Mouse (Mus musculus): ENCODE results near the gene Ski. TPM values are rescaled to one million over a fixed set of nuclear protein-coding genes. Genes with fewer than 3 reads are reported as not detected.
A peak's percentile ranks its signal among the peaks of the same experiment; 100 is the strongest.

The Ski gene
- polyA plus RNA-seq, 1 experiment from 2014 or later, result 44.6 TPM

- peak overlapping the region; percentile 76 for H3K27ac ChIP-seq
Observed at GRCm38 (mm10) chr4:155121915-155122443, 100.4 kb downstream of the Ski start.

GRCm38 (mm10) chr4:155121222-155121621 is 101.2 kb downstream of the Ski start:
- Histone ChIP-seq H3K4me3 (ENCODE audit: inconsistent target) (no peak overlapping the region), H3K36me3 (ENCODE audit: inconsistent target) (no peaks in the 10 kb centered on the region), H3K79me2 (ENCODE audit: inconsistent target) (no peaks in the 10 kb centered on the region), H3K27ac (peak overlapping the region; percentile 76)
- WGBS (ENCODE audit: missing documents), result 83% methylated on average over 6 of the region's 6 CpGs

More at GRCm38 (mm10) chr4:155121915-155122443, 100.4 kb downstream of the Ski start:
- Histone ChIP-seq H3K4me3 (ENCODE audit: inconsistent target) (no peak overlapping the region), H3K36me3 (ENCODE audit: inconsistent target) (no peaks in the 10 kb centered on the region), H3K79me2 (ENCODE audit: inconsistent target) (no peaks in the 10 kb centered on the region)
- 87% methylated on average over 6 of the region's 6 CpGs for WGBS (ENCODE audit: missing documents)

- peak overlapping the region; percentile 76 for H3K27ac ChIP-seq
- H3K36me3 ChIP-seq (ENCODE audit: inconsistent target), result no peaks in the 10 kb centered on the region
- 94% methylated on average over 5 of the region's 5 CpGs for WGBS (ENCODE audit: missing documents)
- no peaks in the 10 kb centered on the region for H3K79me2 ChIP-seq (ENCODE audit: inconsistent target)
- H3K4me3 ChIP-seq (ENCODE audit: inconsistent target), result no peak overlapping the region
Observed at GRCm38 (mm10) chr4:155120583-155120982, 101.8 kb downstream of the Ski start.

GRCm38 (mm10) chr4:155120038-155120437 is 102.4 kb downstream of the Ski start:
- H3K36me3 ChIP-seq (ENCODE audit: inconsistent target), result no peaks in the 10 kb centered on the region
- WGBS (ENCODE audit: missing documents), result 90% methylated on average over 7 of the region's 7 CpGs
- no peak overlapping the region for H3K4me3 ChIP-seq (ENCODE audit: inconsistent target)
- H3K79me2 ChIP-seq (ENCODE audit: inconsistent target), result no peaks in the 10 kb centered on the region
- H3K27ac ChIP-seq, result no peak overlapping the region

- Histone ChIP-seq H3K27ac (no peak overlapping the region), H3K4me3 (ENCODE audit: inconsistent target) (no peak overlapping the region), H3K79me2 (ENCODE audit: inconsistent target) (no peaks in the 10 kb centered on the region), H3K36me3 (ENCODE audit: inconsistent target) (no peaks in the 10 kb centered on the region)
- 94% methylated on average over 10 of the region's 10 CpGs for WGBS (ENCODE audit: missing documents)
Observed at GRCm38 (mm10) chr4:155118278-155118677, 104.1 kb downstream of the Ski start.

- Histone ChIP-seq H3K4me3 (ENCODE audit: inconsistent target) (no peak overlapping the region), H3K79me2 (ENCODE audit: inconsistent target) (no peaks in the 10 kb centered on the region), H3K36me3 (ENCODE audit: inconsistent target) (no peaks in the 10 kb centered on the region), H3K27ac (no peak overlapping the region)
- 69% methylated on average over 6 of the region's 6 CpGs for WGBS (ENCODE audit: missing documents)
Observed at GRCm38 (mm10) chr4:155117396-155117978, 104.9 kb downstream of the Ski start.

GRCm38 (mm10) chr4:155116607-155117006 is 105.8 kb downstream of the Ski start:
- 0 out of 2 replicates have a peak overlapping the region, but pooled peaks have one; percentile 2 for H3K27ac ChIP-seq
- H3K4me3 ChIP-seq (ENCODE audit: inconsistent target), result no peak overlapping the region
- no peaks in the 10 kb centered on the region for H3K79me2 ChIP-seq (ENCODE audit: inconsistent target)
- H3K36me3 ChIP-seq (ENCODE audit: inconsistent target), result no peaks in the 10 kb centered on the region
- 31% methylated on average over 4 of the region's 4 CpGs for WGBS (ENCODE audit: missing documents)

GRCm38 (mm10) chr4:155113766-155114410 is 108.5 kb downstream of the Ski start:
- no peaks in the 10 kb centered on the region for H3K79me2 ChIP-seq (ENCODE audit: inconsistent target)
- WGBS (ENCODE audit: missing documents), result 95% methylated on average over 8 of the region's 8 CpGs
- no peak overlapping the region for H3K4me3 ChIP-seq (ENCODE audit: inconsistent target)
- H3K36me3 ChIP-seq (ENCODE audit: inconsistent target), result no peaks in the 10 kb centered on the region
- H3K27ac ChIP-seq, result no peak overlapping the region

GRCm38 (mm10) chr4:155109471-155109870 is 112.9 kb downstream of the Ski start:
- Histone ChIP-seq H3K4me3 (ENCODE audit: inconsistent target) (no peak overlapping the region), H3K79me2 (ENCODE audit: inconsistent target) (no peaks in the 10 kb centered on the region), H3K36me3 (ENCODE audit: inconsistent target) (no peaks in the 10 kb centered on the region), H3K27ac (no peak overlapping the region)
- 95% methylated on average over 5 of the region's 5 CpGs for WGBS (ENCODE audit: missing documents)

- Histone ChIP-seq H3K4me3 (ENCODE audit: inconsistent target) (no peak overlapping the region), H3K27ac (no peak overlapping the region), H3K79me2 (ENCODE audit: inconsistent target) (no peaks in the 10 kb centered on the region), H3K36me3 (ENCODE audit: inconsistent target) (no peaks in the 10 kb centered on the region)
- 94% methylated on average over 4 of the region's 4 CpGs for WGBS (ENCODE audit: missing documents)
Observed at GRCm38 (mm10) chr4:155107886-155108285, 114.5 kb downstream of the Ski start.

Other genes starting within 250 kb of the Ski start
- not detected in 3 replicates for gene Plch2, start 165.8 kb downstream of the Ski start, polyA plus RNA-seq (2018)
- 5.8 to 6.4 TPM (median 6.0 TPM) in 3 replicates for gene Pex10, start 155.6 kb downstream of the Ski start, polyA plus RNA-seq (2018)
- gene Rer1, start 136.2 kb downstream of the Ski start, polyA plus RNA-seq (2018), result 88.9 to 154 TPM (median 110 TPM) in 3 replicates
- gene Morn1, start 136.0 kb downstream of the Ski start, polyA plus RNA-seq (2018), result 0.93 to 6.7 TPM (median 1.7 TPM) in 3 replicates
- 10.5 to 23.7 TPM (median 21.3 TPM) in 3 replicates for gene Faap20, start 27.2 kb upstream of the Ski start, polyA plus RNA-seq (2018)
- not detected in 3 replicates for gene Prkcz, start 138.8 kb upstream of the Ski start, polyA plus RNA-seq (2018)
- 0.10 to 0.20 TPM in 2 of 3 replicates, not detected in the other for gene Gabrd, start 175.5 kb upstream of the Ski start, polyA plus RNA-seq (2018)
- gene Cfap74, start 186.6 kb upstream of the Ski start, polyA plus RNA-seq (2018), result 0.14 to 0.26 TPM in 2 of 3 replicates, not detected in the other
- not detected in 3 replicates for gene Tmem52, start 246.5 kb upstream of the Ski start, polyA plus RNA-seq (2018)